7 mouse cellular contexts compared by ENCODE assay signal in genomic region chr9:104408571-104409294, GRCm38 (mm10).
A peak's percentile ranks its signal among the peaks of the same experiment; 100 is the strongest.
DNase-seq lines count a peak whose midpoint lies in the region; ATAC-seq lines count a peak whose summit lies in the region.

No protein-coding gene starts in this region.

- no peak overlapping the region for H3K27ac ChIP-seq in forebrain, embryonic 13.5 days
- no peak overlapping the region for H3K27ac ChIP-seq in intestine, embryonic 16.5 days (ENCODE audit: low read length)
- H3K27ac ChIP-seq in midbrain, embryonic 15.5 days, result no peak overlapping the region

- ATAC-seq in forebrain, embryonic 13.5 days, result peak; percentile 48; the same call in 1 of the 2 replicates
- peak; percentile 61 for ATAC-seq in intestine, embryonic 16.5 days
- ATAC-seq in midbrain, embryonic 15.5 days (replicated peaks), result peak; percentile 48; the same call in 1 of the 2 replicates

- peak overlapping the region; percentile 39 for H3K4me3 ChIP-seq in forebrain, embryonic 13.5 days
- peak overlapping the region; percentile 41 for H3K4me3 ChIP-seq in intestine, embryonic 16.5 days (ENCODE audit: low read length)
- peak overlapping the region; percentile 35 for H3K4me3 ChIP-seq in midbrain, embryonic 15.5 days

- no peaks in the 10 kb centered on the region for H3K36me3 ChIP-seq in forebrain, embryonic 13.5 days (ENCODE audit: poor library complexity, severe bottlenecking)
- H3K36me3 ChIP-seq in intestine, embryonic 16.5 days (ENCODE audit: control insufficient read depth, insufficient read depth, low read length), result no peaks in the 10 kb centered on the region
- no peaks in the 10 kb centered on the region for H3K36me3 ChIP-seq in midbrain, embryonic 15.5 days (replicated peaks)

- WGBS in forebrain, embryonic 13.5 days, result 17% methylated on average over 21 of the region's 21 CpGs
- 17% methylated on average over 21 of the region's 21 CpGs for WGBS in intestine, embryonic 16.5 days
- 16% methylated on average over 21 of the region's 21 CpGs for WGBS in midbrain, embryonic 15.5 days

- peak; percentile 77 for DNase-seq in ES-CJ7 (ENCODE audit: low read depth, low spot score)
- peak; percentile 76 for DNase-seq in brain, adult 2 months (ENCODE audit: low read depth, low spot score)
- peak; percentile 57 to 71 for DNase-seq in left cerebral cortex, postnatal 14 days (ENCODE audit: low spot score in 2 of 2)
- peak; percentile 79 for DNase-seq in yolk sac, embryonic 10.5 days (ENCODE audit: low spot score)

- peak overlapping the region; percentile 37; the same call in 1 of the 2 replicates for H3K9ac ChIP-seq in forebrain, embryonic 13.5 days
- no peak overlapping the region for H3K9ac ChIP-seq in intestine, embryonic 16.5 days (ENCODE audit: low read depth, low read length)
- no peak overlapping the region for H3K9ac ChIP-seq in midbrain, embryonic 15.5 days

- intact Hi-C loops in left cerebral cortex, postnatal 14 days (cut with DNase I), result loop anchor here (5.0 kb wide), 1 partner anchor 159 kb away; no protein-coding TSS in a partner anchor

- H3K27me3 ChIP-seq in forebrain, embryonic 13.5 days, result peaks cover 10% of the 10 kb centered on the region
- H3K27me3 ChIP-seq in intestine, embryonic 16.5 days (replicated peaks; ENCODE audit: control insufficient read depth, insufficient read depth, low read length), result no peaks in the 10 kb centered on the region
- H3K27me3 ChIP-seq in midbrain, embryonic 15.5 days (replicated peaks), result 0 out of 2 replicates have a peak, but pooled peaks cover 6% of the 10 kb centered on the region

- H3K4me1 ChIP-seq in forebrain, embryonic 13.5 days, result peaks cover 26% of the 10 kb centered on the region
- 0 out of 2 replicates have a peak, but pooled peaks cover 4% of the 10 kb centered on the region for H3K4me1 ChIP-seq in intestine, embryonic 16.5 days (ENCODE audit: control insufficient read depth, insufficient read depth, low read length)
- H3K4me1 ChIP-seq in midbrain, embryonic 15.5 days, result peaks cover 25% of the 10 kb centered on the region

- no peaks in the 10 kb centered on the region for H3K9me3 ChIP-seq in forebrain, embryonic 13.5 days (replicated peaks)
- no peaks in the 10 kb centered on the region for H3K9me3 ChIP-seq in intestine, embryonic 16.5 days (ENCODE audit: control insufficient read depth, low read length)
- H3K9me3 ChIP-seq in midbrain, embryonic 15.5 days, result no peaks in the 10 kb centered on the region

- peak overlapping the region; percentile 62 for H3K4me2 ChIP-seq in forebrain, embryonic 13.5 days
- H3K4me2 ChIP-seq in intestine, embryonic 16.5 days (ENCODE audit: low read depth, low read length), result peak overlapping the region; percentile 54
- peak overlapping the region; percentile 66 for H3K4me2 ChIP-seq in midbrain, embryonic 15.5 days
